Mouse (Mus musculus) embryonic facial prominence, embryonic 14.5 days (tissue): ENCODE data around the gene Inka1. TPM values are rescaled to one million over a fixed set of nuclear protein-coding genes. Genes with fewer than 3 reads are reported as not detected.

Source experiments
- ATAC-seq: fragments of 200-750 bp; cut with Nextera tagmentation; 2 replicates; pipeline ENCODE4 v1.8.0; 2017; ENCODE audit warnings: low read depth, moderate number of reproducible peaks, moderate TSS enrichment
- DNase-seq: peaks from one replicate; pipeline ENCODE4 v3.0.0-alpha.2; 2015; ENCODE audit warnings: low spot score
- H3K27ac ChIP-seq: fragments of 300-500 bp; sonication (generic); replicated peaks from 2 replicates; pipeline ENCODE4 v1.5.1; 2014; ENCODE audit warnings: low read depth, mild to moderate bottlenecking, low read length, moderate library complexity
- H3K27me3 ChIP-seq: fragments of 300-500 bp; sonication (generic); replicated peaks from 2 replicates; pipeline ENCODE4 v1.6.1; 2014; ENCODE audit warnings: low read length; ENCODE audit not compliant: control insufficient read depth, insufficient read depth
- H3K36me3 ChIP-seq: fragments of 300-500 bp; sonication (generic); 2 replicates; pipeline ENCODE4 v1.6.1; 2014; ENCODE audit warnings: low read length, mixed read lengths; ENCODE audit not compliant: control insufficient read depth, insufficient read depth
- H3K4me1 ChIP-seq: fragments of 300-500 bp; sonication (generic); 2 replicates; pipeline ENCODE4 v1.6.1; 2014; ENCODE audit warnings: antibody characterized with exemption, low read length; ENCODE audit not compliant: control insufficient read depth, insufficient read depth
- H3K4me2 ChIP-seq: fragments of 300-500 bp; sonication (generic); 2 replicates; pipeline ENCODE4 v1.6.1; 2014; ENCODE audit warnings: low read depth, mild to moderate bottlenecking, low read length, moderate library complexity, mixed read lengths
- H3K4me3 ChIP-seq: fragments of 300-500 bp; sonication (generic); 2 replicates; pipeline ENCODE4 v1.5.1; 2014; ENCODE audit warnings: low read depth, mild to moderate bottlenecking, low read length
- H3K9ac ChIP-seq: fragments of 300-500 bp; sonication (generic); 2 replicates; pipeline ENCODE4 v1.6.1; 2014; ENCODE audit warnings: low read depth, mild to moderate bottlenecking, low read length, moderate library complexity, mixed read lengths
- H3K9me3 ChIP-seq: fragments of 300-500 bp; sonication (generic); 2 replicates; pipeline ENCODE4 v1.6.1; 2016; ENCODE audit warnings: low read length; ENCODE audit not compliant: control insufficient read depth
- WGBS: fragments of 180-500 bp; shearing (Covaris S2); extraction: QIAGEN DNeasy Blood & Tissue Kit; methylation state at CpG from one replicate; pipeline ENCODE4 v1.1.7; 2014; 5-methylcytosine and 5-hydroxymethylcytosine counted together
- polyA plus RNA-seq: library from polyadenylated mRNA; unstranded; fragments of >200 nt; fragmentation: Nextera tagmentation; extraction: Ambion mirVana; gene quantifications from 2 replicates; pipeline ENCODE4 v1.2.1, GENCODE M21; 2014

Gene Inka1
- polyA plus RNA-seq, 1 experiment from 2014 or later, result 77.7 TPM

DNA sequence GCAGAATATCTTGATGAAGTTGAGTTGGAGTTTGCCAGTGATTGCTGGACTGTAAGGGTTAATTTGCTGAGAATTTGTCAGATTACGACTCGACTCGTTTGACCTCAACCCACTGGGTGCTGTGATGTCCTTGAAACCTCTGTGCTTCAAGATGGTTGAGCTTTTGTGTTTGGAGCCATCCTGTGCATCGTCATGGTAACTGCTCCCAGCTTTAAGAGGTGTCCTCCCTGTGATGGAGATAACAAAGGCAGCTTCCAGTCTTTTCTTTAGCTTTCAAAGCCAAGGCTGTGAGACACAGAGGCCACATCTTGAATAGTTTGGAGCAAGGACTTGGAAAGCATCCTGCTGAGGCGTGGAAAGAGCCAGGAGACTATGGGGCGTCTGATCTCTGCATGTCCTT lies 28.5 kb downstream of the Inka1 start:
- Histone ChIP-seq H3K9me3 (no peaks in the 10 kb centered on the region), H3K36me3 (peaks cover 29% of the 10 kb centered on the region), H3K27ac (no peak overlapping the region), H3K4me1 (no peaks in the 10 kb centered on the region), H3K27me3 (no peaks in the 10 kb centered on the region), H3K4me2 (no peak overlapping the region), H3K9ac (no peak overlapping the region), H3K4me3 (no peak overlapping the region)
- ATAC-seq (no peak), DNase-seq (no peak)
- 66% methylated on average over 6 of the region's 6 CpGs for WGBS

DNA sequence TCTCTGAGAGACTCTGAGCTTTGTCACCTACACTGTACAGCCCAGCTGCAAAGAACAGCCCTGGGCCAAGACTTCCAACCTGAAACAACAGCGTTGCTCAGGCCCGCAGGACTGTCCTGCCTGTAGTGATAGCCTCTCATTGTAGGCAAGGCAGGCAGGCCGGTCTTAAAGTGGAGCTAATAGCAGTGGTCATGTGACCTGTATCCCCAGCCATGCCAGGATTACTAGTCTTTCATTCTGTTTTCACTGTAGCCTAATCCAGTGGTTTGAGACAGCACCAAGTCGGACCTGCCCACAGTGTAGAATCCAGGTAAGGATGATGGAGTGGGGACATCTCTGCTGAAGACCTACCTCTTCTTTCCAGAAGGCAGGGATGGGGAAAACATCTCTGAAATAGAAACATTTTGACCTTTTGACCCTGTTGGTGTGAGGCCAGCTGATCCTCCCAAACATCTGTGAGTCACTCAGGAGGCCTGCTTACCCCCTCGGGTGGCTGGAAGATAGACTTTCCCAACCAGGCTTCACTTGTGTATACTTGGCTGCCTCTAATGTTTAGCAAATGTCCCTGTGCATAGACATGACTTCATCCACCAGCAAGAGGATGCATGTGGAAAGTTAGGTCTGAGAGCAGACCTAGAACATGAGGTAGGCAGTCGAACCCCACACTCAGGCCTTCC lies 29.9 kb downstream of the Inka1 start:
- no peak for DNase-seq
- Histone ChIP-seq H3K36me3 (peaks cover 29% of the 10 kb centered on the region; the same call in 1 of the 2 replicates), H3K9ac (no peak overlapping the region), H3K4me1 (no peaks in the 10 kb centered on the region; the same call in 1 of the 2 replicates), H3K27ac (no peak overlapping the region), H3K27me3 (no peaks in the 10 kb centered on the region), H3K9me3 (no peaks in the 10 kb centered on the region), H3K4me3 (no peak overlapping the region), H3K4me2 (no peak overlapping the region)
- no peak for ATAC-seq
- WGBS, result 73% methylated on average over 6 of the region's 6 CpGs

DNA sequence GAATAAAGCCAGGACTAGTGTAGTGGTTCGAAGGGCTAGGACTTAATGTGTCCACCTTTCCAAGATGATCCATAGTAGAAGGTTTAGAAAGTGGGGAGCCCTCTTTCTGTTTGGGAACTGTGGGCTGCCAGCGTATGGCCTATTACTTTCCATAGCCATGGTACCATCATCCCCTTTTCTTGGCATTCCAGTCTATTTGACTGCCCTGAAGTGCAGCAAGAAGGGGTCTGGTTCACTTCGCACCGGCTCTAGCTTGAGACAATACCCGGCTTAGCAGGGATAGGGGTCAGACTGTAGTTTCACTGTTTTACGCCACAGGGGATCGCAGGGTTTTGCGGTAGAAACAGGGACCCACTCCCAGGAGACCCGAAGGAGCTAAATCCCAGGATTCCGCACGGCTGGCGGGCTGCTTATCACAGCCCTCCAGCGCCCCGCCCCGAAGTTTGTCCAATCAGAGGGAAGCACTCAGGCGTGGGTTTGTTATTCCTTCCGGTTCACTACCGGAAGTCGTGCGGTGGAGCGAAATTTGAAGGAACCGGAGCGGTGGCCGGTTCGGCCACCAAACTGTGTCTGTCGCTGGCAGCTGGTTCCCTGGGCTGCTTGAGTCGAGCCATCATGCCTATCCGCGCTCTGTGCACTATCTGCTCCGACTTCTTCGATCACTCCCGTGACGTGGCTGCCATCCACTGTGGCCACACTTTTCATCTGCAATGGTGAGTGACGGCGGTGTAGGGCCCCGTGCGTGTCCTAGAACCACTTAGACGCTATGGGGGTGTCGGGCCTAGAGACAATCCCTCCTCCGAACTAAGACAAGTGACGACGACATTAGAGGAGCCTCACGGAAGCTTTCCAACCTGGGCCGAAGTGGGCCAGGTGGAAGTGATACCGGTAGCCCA lies 35.0 kb downstream of the Inka1 start:
- Histone ChIP-seq H3K36me3 (no peaks in the 10 kb centered on the region), H3K4me3 (peak overlapping the region; percentile 69), H3K27ac (peak overlapping the region; percentile 77), H3K9ac (peak overlapping the region; percentile 73), H3K4me2 (peak overlapping the region; percentile 65), H3K9me3 (no peaks in the 10 kb centered on the region), H3K27me3 (no peaks in the 10 kb centered on the region), H3K4me1 (peaks cover 4% of the 10 kb centered on the region)
- peak; percentile 97 for DNase-seq
- ATAC-seq, result peak; percentile 96
- 14% methylated on average over 42 of the region's 45 CpGs for WGBS

DNA sequence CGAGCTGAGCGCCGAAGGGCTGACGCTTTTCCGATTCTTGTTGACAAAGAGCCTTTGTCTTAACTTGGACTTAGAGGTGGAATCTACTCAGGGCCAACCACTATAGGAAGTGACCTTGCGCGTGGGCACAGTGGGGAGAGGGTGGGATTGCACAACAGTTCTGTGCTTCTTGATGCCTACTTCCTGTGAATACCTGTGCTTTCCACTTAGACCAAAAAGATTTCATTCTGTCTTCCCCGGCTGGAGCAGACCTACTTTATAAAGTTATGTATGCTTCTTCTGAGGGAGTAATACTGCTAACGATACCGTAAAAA lies 35.8 kb downstream of the Inka1 start, which contains the start of gene Traip:
Traip (plus strand) TSS at position 215 of the 314 bp plus-strand sequence.
- peak within 1 kb of the TSS; percentile 73 for H3K9ac ChIP-seq
- 83% methylated on average over 10 of the region's 10 CpGs for WGBS
- H3K27me3 ChIP-seq, result no peaks in the 10 kb centered on the region
- peak within 1 kb of the TSS; percentile 69 for H3K4me3 ChIP-seq
- H3K4me2 ChIP-seq, result peak within 1 kb of the TSS; percentile 65
- H3K4me1 ChIP-seq, result peaks cover 4% of the 10 kb centered on the region
- no peaks in the 10 kb centered on the region for H3K36me3 ChIP-seq
- H3K27ac ChIP-seq, result peak within 1 kb of the TSS; percentile 77
- ATAC-seq (no peak), DNase-seq (no peak)
- no peaks in the 10 kb centered on the region for H3K9me3 ChIP-seq

DNA sequence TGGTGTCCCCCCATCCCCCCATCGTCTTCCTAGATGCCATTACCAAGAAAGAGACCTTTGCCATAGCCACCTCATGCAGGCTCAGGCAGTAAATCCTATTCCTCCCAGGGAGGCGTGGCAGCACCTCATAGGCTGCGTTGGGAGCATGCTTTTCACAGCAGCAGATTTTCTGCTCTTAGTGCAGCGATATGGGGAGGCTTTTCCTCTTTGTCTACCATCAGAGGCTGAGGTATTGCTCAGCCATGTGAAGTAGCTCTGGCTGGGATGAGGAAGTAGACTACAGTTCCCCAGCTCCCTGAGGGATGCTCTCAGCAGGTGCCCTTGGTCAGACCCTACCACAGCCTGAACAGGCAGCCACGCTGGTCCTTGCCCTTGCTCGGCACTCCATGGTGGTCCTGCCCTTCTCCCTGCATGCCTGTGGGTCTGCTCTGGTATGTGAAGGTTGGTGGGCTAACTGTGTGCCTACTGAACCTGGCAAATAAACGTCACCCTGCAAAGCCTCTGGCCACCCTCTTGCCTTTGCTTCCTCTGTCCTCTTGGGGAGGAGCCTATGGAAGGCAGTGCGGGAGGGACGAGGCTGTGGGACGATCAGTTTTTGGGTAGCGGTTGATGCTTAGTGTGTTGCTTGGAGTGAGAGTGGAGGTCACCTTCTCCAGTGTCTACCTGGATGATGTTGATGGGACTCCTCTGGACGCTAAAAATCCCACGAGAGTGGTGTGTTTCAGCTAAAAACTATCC lies 36.3 kb downstream of the Inka1 start:
- 76% methylated on average over 13 of the region's 13 CpGs for WGBS
- DNase-seq, result no peak
- H3K27me3 ChIP-seq, result no peaks in the 10 kb centered on the region
- H3K4me2 ChIP-seq, result no peak overlapping the region
- H3K36me3 ChIP-seq, result no peaks in the 10 kb centered on the region
- H3K4me1 ChIP-seq, result peaks cover 4% of the 10 kb centered on the region
- no peak for ATAC-seq
- H3K4me3 ChIP-seq, result no peak overlapping the region
- no peak overlapping the region for H3K9ac ChIP-seq
- H3K27ac ChIP-seq, result no peak overlapping the region
- H3K9me3 ChIP-seq, result no peaks in the 10 kb centered on the region

DNA sequence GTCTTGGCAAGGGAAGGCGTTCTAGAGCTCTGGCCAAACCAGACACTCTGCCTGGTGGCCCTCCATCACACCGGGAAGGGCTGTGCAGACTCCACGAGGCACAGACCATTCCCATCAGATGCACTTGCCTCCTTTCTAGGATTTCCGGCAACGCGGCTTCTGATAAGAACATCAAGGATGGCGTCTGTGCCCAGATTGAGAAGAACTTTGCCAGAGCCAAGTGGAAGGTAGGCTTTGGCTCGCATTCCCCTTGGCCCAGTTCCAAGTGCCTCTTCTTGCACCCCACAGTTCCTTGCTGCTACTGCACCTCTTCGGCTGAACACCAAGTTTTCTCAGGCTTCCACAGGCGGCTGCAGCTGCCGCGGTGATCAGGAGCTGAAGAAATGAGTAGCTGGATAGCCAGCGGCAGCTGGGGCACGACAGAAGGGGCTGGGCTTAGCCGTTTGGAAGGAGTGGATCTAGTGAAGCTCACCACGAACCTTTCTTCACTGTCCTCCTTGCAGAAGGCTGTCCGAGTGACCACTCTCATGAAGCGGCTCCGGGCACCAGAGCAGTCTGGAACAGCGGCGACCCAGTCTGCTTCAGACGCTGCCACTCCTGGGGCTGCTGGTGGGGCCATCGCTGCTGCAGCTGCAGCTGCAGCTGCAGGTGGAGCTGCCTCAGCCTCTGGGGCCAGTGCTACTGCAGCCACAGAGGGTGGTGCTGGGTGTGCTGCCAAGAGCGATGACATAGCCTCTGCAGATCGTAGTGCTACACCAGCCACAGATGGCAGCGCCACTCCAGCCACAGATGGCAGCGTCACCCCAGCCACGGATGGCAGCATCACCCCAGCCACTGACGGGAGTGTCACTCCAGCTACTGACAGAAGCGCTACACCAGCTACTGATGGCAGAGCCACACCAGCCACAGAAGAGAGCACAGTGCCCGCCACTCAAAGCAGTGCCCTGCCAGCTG lies 38.2 kb downstream of the Inka1 start:
- ATAC-seq, result no peak
- Histone ChIP-seq H3K36me3 (no peaks in the 10 kb centered on the region), H3K27ac (no peak overlapping the region), H3K9me3 (no peaks in the 10 kb centered on the region), H3K4me2 (no peak overlapping the region), H3K4me1 (peaks cover 4% of the 10 kb centered on the region), H3K27me3 (no peaks in the 10 kb centered on the region), H3K9ac (no peak overlapping the region), H3K4me3 (no peak overlapping the region)
- peak; percentile 23 for DNase-seq
- 86% methylated on average over 30 of the region's 31 CpGs for WGBS

DNA sequence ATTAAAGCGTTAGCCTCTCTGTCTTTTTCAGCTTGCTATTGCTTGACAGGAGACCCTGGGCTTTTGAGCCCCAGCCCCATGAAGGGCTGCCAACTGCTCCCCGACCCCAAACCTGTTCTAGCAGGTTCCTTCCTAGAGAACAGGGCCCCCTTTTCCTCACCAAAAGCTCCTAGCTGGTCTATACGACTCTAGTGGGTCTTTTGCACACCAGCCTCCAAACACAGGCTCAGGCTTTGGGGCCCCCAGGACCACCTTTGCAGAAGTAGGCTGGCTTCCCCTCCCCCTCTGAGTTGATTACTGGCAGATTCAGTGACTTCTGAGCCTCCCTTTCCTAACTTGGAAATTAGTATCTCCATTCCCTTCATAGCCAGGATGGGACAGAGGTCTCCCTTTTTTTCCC lies 48.8 kb downstream of the Inka1 start:
- ATAC-seq, result no peak
- H3K4me1 ChIP-seq, result peaks cover 8% of the 10 kb centered on the region; the same call in 1 of the 2 replicates
- peak overlapping the region; percentile 74 for H3K4me2 ChIP-seq
- H3K27me3 ChIP-seq, result 0 out of 2 replicates have a peak, but pooled peaks cover 16% of the 10 kb centered on the region
- no peak for DNase-seq
- no peak overlapping the region for H3K27ac ChIP-seq
- H3K36me3 ChIP-seq, result no peaks in the 10 kb centered on the region
- H3K4me3 ChIP-seq, result peak overlapping the region; percentile 44
- H3K9ac ChIP-seq, result peak overlapping the region; percentile 65; the same call in 1 of the 2 replicates
- no peaks in the 10 kb centered on the region for H3K9me3 ChIP-seq
- 14% methylated on average over 3 of the region's 3 CpGs for WGBS
